Mouse (Mus musculus) CD8-positive naive resting alpha-beta T cell, adult 2 months (primary cell): Measurements from ENCODE around the gene Tbxa2r.

Source experiments
- DNase-seq, 2 experiments: peaks; one replicate each; pipeline ENCODE4 v3.0.0; 2022; ENCODE audit warnings: low read depth in 2 of 2, low spot score in 2 of 2

Tbxa2r gene

GRCm38 (mm10) chr10:81342686-81343505, 14.4 kb downstream of the Tbxa2r start, which contains the start of gene Gipc3:
Gene Gipc3 (minus strand): TSS chr10:81343266.
- DNase-seq = no peak

- peak in 1 of 2 experiments; percentile 35 for DNase-seq
Observed at GRCm38 (mm10) chr10:81344421-81345161, 16.1 kb downstream of the Tbxa2r start.

- no peak for DNase-seq
Observed at GRCm38 (mm10) chr10:81345162-81345534, 16.6 kb downstream of the Tbxa2r start.

DNA sequence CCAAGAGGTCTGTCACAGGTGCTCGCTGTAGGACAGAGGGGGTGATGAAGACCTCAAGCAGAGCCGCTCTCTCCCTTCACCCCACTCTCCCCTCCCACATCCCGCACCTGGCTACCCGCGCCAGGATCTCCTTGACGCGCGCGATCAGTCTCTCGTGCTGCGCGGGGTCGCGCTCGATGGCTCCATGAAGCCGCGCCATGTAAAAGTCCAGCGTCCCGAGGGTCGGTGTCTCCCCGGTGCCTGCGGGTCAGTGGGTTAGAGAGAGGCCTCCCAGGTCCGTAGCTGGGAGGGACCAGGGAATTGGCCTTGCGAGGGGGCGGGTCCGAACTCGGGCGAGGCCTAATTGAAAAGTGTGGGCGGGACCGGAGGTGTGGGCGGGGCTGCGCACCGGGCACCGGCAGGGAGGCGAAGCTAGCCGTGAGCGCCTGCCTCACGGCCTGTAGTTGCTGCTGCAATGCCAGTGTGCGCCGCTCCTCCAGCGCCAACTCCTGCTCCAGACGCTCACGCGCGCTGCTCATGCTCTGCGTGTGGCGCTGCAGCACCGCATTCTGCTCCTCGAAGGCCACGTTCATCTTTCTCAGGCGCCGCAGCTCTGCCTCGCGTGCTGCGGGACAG, 18.0 kb downstream of the Tbxa2r start:
- no peak for DNase-seq

- no peak for DNase-seq
Observed at GRCm38 (mm10) chr10:81349146-81349545, 20.6 kb downstream of the Tbxa2r start.

GRCm38 (mm10) chr10:81349961-81350350, 21.4 kb downstream of the Tbxa2r start:
- peak in 1 of 2 experiments; percentile 23 for DNase-seq

GRCm38 (mm10) chr10:81350351-81351063, 22.0 kb downstream of the Tbxa2r start, which contains the start of gene Hmg20b:
Gene Hmg20b (minus strand): TSS chr10:81350480.
- peak; percentile 96 to 98 for DNase-seq

- peak; percentile 37 to 58 for DNase-seq
Observed at GRCm38 (mm10) chr10:81351678-81352291, 23.3 kb downstream of the Tbxa2r start.

GRCm38 (mm10) chr10:81354738-81355477, 26.4 kb downstream of the Tbxa2r start:
- no peak for DNase-seq

- no peak for DNase-seq
Observed at GRCm38 (mm10) chr10:81355533-81355932, 27.0 kb downstream of the Tbxa2r start.

GRCm38 (mm10) chr10:81356352-81356990, 27.9 kb downstream of the Tbxa2r start:
- no peak for DNase-seq

- DNase-seq = peak; percentile 76 to 77
Observed at GRCm38 (mm10) chr10:81356991-81357844, 28.7 kb downstream of the Tbxa2r start, which contains the start of gene Mfsd12. Gene Mfsd12 (plus strand): TSS chr10:81357491.

DNA sequence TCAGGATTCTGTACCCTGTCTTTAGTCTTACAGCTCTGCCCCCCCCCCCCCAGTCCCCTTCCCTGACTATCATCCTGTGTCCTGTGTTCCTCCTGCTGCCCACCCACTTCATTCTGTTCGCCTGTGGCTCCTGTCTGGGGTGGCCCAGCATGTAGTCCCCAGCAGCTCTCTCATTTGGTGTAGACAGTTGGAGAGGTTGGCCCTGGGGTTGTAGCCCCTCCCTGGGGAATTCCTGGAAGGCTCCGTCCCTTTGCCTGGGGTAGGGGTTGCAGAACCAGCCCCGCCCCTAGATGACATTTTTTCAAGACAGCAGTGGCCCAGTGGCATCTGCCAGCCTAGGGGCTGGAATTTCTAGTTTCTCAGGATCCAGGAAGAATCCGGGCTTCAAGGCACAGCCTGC, 29.7 kb downstream of the Tbxa2r start:
- DNase-seq = no peak

- DNase-seq = no peak
Observed at GRCm38 (mm10) chr10:81358841-81359240, 30.3 kb downstream of the Tbxa2r start.

DNA sequence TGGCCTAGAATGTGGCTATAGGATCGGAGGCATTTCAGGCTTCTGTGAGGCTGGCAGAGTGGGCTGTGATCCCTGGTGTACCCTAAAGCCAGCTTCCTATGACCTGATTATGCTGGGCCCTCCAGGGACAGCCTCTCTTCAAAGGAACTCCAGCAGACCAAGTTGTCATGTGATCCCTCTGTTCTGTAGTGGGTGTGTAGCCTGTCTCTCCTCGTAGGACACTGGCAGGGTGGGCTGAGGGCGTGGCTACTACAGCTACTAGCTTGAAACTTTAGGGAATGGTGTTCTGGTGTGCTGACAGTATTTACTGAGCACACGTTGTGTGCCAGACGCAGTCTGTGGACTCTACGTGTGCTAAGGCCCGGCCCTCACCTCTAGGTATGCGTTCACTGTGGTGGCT, 32.2 kb downstream of the Tbxa2r start:
- DNase-seq = no peak

DNA sequence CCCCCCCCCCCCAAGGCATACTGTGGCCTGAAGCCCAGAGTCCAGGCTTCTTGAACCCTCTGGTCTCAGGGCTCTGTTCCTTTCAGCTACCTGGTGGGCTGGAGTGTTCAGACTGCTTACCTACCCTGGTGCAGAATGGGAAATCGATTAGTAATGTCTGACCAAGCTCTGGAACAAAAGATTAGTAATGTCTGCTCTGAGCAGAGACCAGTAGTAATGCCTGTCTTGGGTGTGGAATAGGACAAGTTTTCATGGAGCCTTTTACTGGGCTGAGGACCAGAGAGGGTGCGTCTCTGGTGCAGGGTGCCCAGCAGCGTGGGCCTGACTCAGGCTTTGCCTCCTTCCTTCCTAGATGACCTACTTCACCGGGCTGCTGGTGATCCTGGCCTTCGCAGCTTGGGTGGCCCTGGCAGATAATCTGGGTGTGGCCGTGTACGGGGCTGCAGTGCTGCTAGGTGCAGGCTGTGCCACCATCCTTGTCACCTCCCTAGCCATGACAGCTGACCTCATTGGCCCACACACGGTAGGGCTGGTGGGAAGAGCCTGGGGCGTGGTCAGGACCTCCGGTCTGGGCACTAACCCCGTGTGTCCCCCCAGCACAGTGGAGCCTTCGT, 33.9 kb downstream of the Tbxa2r start:
- DNase-seq = no peak

- no peak for DNase-seq
Observed at GRCm38 (mm10) chr10:81363436-81364346, 35.2 kb downstream of the Tbxa2r start.
